Mouse (Mus musculus): ENCODE measurements around the gene Gm20547. TPM values are rescaled to one million over a fixed set of nuclear protein-coding genes. Genes with fewer than 3 reads are reported as not detected.
"Not testable (repeated sequence)": the region's sequence is repeated elsewhere in the genome, so short reads cannot be mapped to it uniquely, and the experiment has no call there.

The Gm20547 gene
- polyA plus RNA-seq, 1 experiment from 2014 or later: not detected

GRCm38 (mm10) chr17:34849722-34850516 lies 31.9 kb downstream of the Gm20547 start, which contains the start of the genes Skiv2l and Nelfe:
Gene Skiv2l, minus strand, starts transcription at chr17:34850210.
Gene Nelfe, plus strand, starts transcription at chr17:34850391.
- H3K9ac ChIP-seq: peak within 1 kb of the TSS; percentile 87
- under 1% methylated on average over 64 of the region's 65 CpGs for whole genome bisulfite sequencing
- peak within 1 kb of the TSS; percentile 91 for H3K4me3 ChIP-seq
- no peak within 1 kb of the TSS for H3K27ac ChIP-seq (ENCODE audit: poor library complexity, severe bottlenecking)
- ATAC-seq (ENCODE audit: insufficient number of reproducible peaks, low FRiP score): peak; percentile 97
- no peaks in the 10 kb centered on the region for H3K27me3 ChIP-seq (replicated peaks)
- peak within 1 kb of the TSS; percentile 92 for H3K4me2 ChIP-seq
- H3K9me3 ChIP-seq (replicated peaks): no peaks in the 10 kb centered on the region
- H3K36me3 ChIP-seq: peaks cover 61% of the 10 kb centered on the region
- peaks cover 16% of the 10 kb centered on the region for H3K4me1 ChIP-seq (replicated peaks)

- peaks cover 16% of the 10 kb centered on the region for H3K4me1 ChIP-seq (replicated peaks)
- ATAC-seq (ENCODE audit: insufficient number of reproducible peaks, low FRiP score): no peak
- no peaks in the 10 kb centered on the region for H3K9me3 ChIP-seq (replicated peaks)
- no peak overlapping the region for H3K27ac ChIP-seq (ENCODE audit: poor library complexity, severe bottlenecking)
- no peak overlapping the region for H3K4me3 ChIP-seq
- peaks cover 62% of the 10 kb centered on the region for H3K36me3 ChIP-seq
- WGBS: 89% methylated on average over 7 of the region's 7 CpGs
- H3K4me2 ChIP-seq: no peak overlapping the region
- no peak overlapping the region for H3K9ac ChIP-seq
- no peaks in the 10 kb centered on the region for H3K27me3 ChIP-seq (replicated peaks)
Observed at GRCm38 (mm10) chr17:34847615-34848014, 34.2 kb downstream of the Gm20547 start.

- no peak overlapping the region for H3K4me2 ChIP-seq
- no peaks in the 10 kb centered on the region for H3K27me3 ChIP-seq (replicated peaks)
- H3K36me3 ChIP-seq: peaks cover 62% of the 10 kb centered on the region
- no peak overlapping the region for H3K9ac ChIP-seq
- 79% methylated on average over 6 of the region's 6 CpGs for WGBS
- no peaks in the 10 kb centered on the region for H3K9me3 ChIP-seq (replicated peaks)
- no peak overlapping the region for H3K27ac ChIP-seq (ENCODE audit: poor library complexity, severe bottlenecking)
- H3K4me1 ChIP-seq (replicated peaks): peaks cover 16% of the 10 kb centered on the region
- no peak overlapping the region for H3K4me3 ChIP-seq
- ATAC-seq (ENCODE audit: insufficient number of reproducible peaks, low FRiP score): no peak
Observed at GRCm38 (mm10) chr17:34847192-34847591, 34.6 kb downstream of the Gm20547 start.

- Histone ChIP-seq H3K36me3 (peaks cover 83% of the 10 kb centered on the region), H3K27me3 (replicated peaks) (no peaks in the 10 kb centered on the region), H3K4me3 (no peak overlapping the region), H3K4me1 (replicated peaks) (peaks cover 5% of the 10 kb centered on the region), H3K27ac (ENCODE audit: poor library complexity, severe bottlenecking) (no peak overlapping the region), H3K4me2 (no peak overlapping the region), H3K9ac (no peak overlapping the region), H3K9me3 (replicated peaks) (no peaks in the 10 kb centered on the region)
- no peak for ATAC-seq (ENCODE audit: insufficient number of reproducible peaks, low FRiP score)
- WGBS: 90% methylated on average over 13 of the region's 13 CpGs
Observed at GRCm38 (mm10) chr17:34844884-34845283, 37.0 kb downstream of the Gm20547 start.

GRCm38 (mm10) chr17:34840736-34841307 lies 41.0 kb downstream of the Gm20547 start:
- Histone ChIP-seq H3K4me3 (no peak overlapping the region), H3K9me3 (replicated peaks) (no peaks in the 10 kb centered on the region), H3K9ac (no peak overlapping the region), H3K36me3 (peaks cover 74% of the 10 kb centered on the region), H3K4me1 (replicated peaks) (peaks cover 22% of the 10 kb centered on the region), H3K4me2 (0 out of 2 replicates have a peak overlapping the region, but pooled peaks have one; percentile 10), H3K27me3 (replicated peaks) (no peaks in the 10 kb centered on the region), H3K27ac (ENCODE audit: poor library complexity, severe bottlenecking) (no peak overlapping the region)
- WGBS: 83% methylated on average over 6 of the region's 6 CpGs
- ATAC-seq (ENCODE audit: insufficient number of reproducible peaks, low FRiP score): peak; percentile 46; the same call in 1 of the 2 replicates

GRCm38 (mm10) chr17:34838785-34839184 lies 43.1 kb downstream of the Gm20547 start:
- no peak overlapping the region for H3K27ac ChIP-seq (ENCODE audit: poor library complexity, severe bottlenecking)
- no peak overlapping the region for H3K9ac ChIP-seq
- no peak for ATAC-seq (ENCODE audit: insufficient number of reproducible peaks, low FRiP score)
- peaks cover 56% of the 10 kb centered on the region for H3K36me3 ChIP-seq
- 0 out of 2 replicates have a peak overlapping the region, but pooled peaks have one; percentile 5 for H3K4me3 ChIP-seq
- WGBS: 90% methylated on average over 7 of the region's 7 CpGs
- H3K4me2 ChIP-seq: peak overlapping the region; percentile 97
- H3K4me1 ChIP-seq (replicated peaks): peaks cover 26% of the 10 kb centered on the region
- no peaks in the 10 kb centered on the region for H3K9me3 ChIP-seq (replicated peaks)
- no peaks in the 10 kb centered on the region for H3K27me3 ChIP-seq (replicated peaks)

- Histone ChIP-seq H3K9me3 (replicated peaks) (no peaks in the 10 kb centered on the region), H3K4me3 (peak overlapping the region; percentile 92), H3K4me1 (replicated peaks) (peaks cover 26% of the 10 kb centered on the region), H3K27ac (ENCODE audit: poor library complexity, severe bottlenecking) (peak overlapping the region; percentile 19; the same call in 1 of the 2 replicates), H3K9ac (peak overlapping the region; percentile 76), H3K4me2 (peak overlapping the region; percentile 97), H3K27me3 (replicated peaks) (no peaks in the 10 kb centered on the region), H3K36me3 (peaks cover 56% of the 10 kb centered on the region)
- ATAC-seq (ENCODE audit: insufficient number of reproducible peaks, low FRiP score): no peak
- 38% methylated on average over 43 of the region's 43 CpGs for WGBS
Observed at GRCm38 (mm10) chr17:34837464-34838324, 44.1 kb downstream of the Gm20547 start.

- H3K4me1 ChIP-seq (replicated peaks): peaks cover 26% of the 10 kb centered on the region
- H3K4me3 ChIP-seq: peak within 1 kb of the TSS; percentile 92
- ATAC-seq (ENCODE audit: insufficient number of reproducible peaks, low FRiP score): peak; percentile 95
- H3K27ac ChIP-seq (ENCODE audit: poor library complexity, severe bottlenecking): peak within 1 kb of the TSS; percentile 19
- H3K9me3 ChIP-seq (replicated peaks): no peaks in the 10 kb centered on the region
- peaks cover 54% of the 10 kb centered on the region for H3K36me3 ChIP-seq
- under 1% methylated on average over 40 of the region's 40 CpGs for WGBS
- H3K27me3 ChIP-seq (replicated peaks): no peaks in the 10 kb centered on the region
- peak within 1 kb of the TSS; percentile 97 for H3K4me2 ChIP-seq
- peak within 1 kb of the TSS; percentile 76 for H3K9ac ChIP-seq
Observed at GRCm38 (mm10) chr17:34836856-34837221, 45.0 kb downstream of the Gm20547 start, which contains the start of the genes Stk19 and Dxo. Gene Stk19, minus strand, starts transcription at chr17:34836945. Gene Dxo, plus strand, starts transcription at chr17:34837019.

GRCm38 (mm10) chr17:34836155-34836855 lies 45.5 kb downstream of the Gm20547 start:
- Histone ChIP-seq H3K27me3 (replicated peaks) (no peaks in the 10 kb centered on the region), H3K4me1 (replicated peaks) (peaks cover 26% of the 10 kb centered on the region), H3K27ac (ENCODE audit: poor library complexity, severe bottlenecking) (0 out of 2 replicates have a peak overlapping the region, but pooled peaks have one; percentile 3), H3K9me3 (replicated peaks) (peaks cover 2% of the 10 kb centered on the region; the same call in 1 of the 2 replicates), H3K9ac (peak overlapping the region; percentile 76), H3K4me3 (peak overlapping the region; percentile 92), H3K36me3 (peaks cover 54% of the 10 kb centered on the region), H3K4me2 (peak overlapping the region; percentile 97)
- ATAC-seq (ENCODE audit: insufficient number of reproducible peaks, low FRiP score): peak; percentile 88
- 4% methylated on average over 48 of the region's 48 CpGs for WGBS

GRCm38 (mm10) chr17:34830776-34831175 lies 51.1 kb downstream of the Gm20547 start:
- H3K4me2 ChIP-seq; H3K4me3 ChIP-seq; H3K27me3 ChIP-seq (replicated peaks); H3K9ac ChIP-seq; H3K4me1 ChIP-seq (replicated peaks); H3K27ac ChIP-seq (ENCODE audit: poor library complexity, severe bottlenecking); ATAC-seq (ENCODE audit: insufficient number of reproducible peaks, low FRiP score): not testable (repeated sequence)
- 92% methylated on average over 1 of the region's 1 CpGs for WGBS
- peaks cover 17% of the 10 kb centered on the region for H3K9me3 ChIP-seq (replicated peaks)
- peaks cover 76% of the 10 kb centered on the region for H3K36me3 ChIP-seq
